Mouse (Mus musculus): ENCODE results near the gene Twf1.

DNA sequence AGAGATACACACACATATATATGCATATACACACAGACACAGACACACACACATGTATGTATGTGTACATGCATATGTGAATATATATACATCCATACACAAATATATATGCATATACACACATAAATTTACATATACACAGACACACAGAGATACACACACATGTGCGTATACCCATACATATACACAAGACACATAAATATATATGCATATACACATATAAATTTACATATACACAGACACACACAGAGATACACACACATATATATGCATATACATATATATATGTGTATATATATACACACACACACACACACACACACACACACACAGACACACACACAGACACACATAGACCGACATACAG, 38.8 kb upstream of the Twf1 start:
- TF ChIP-seq MAX (IDR thresholded peaks at IDR 0.05) (no peak), CTCF (IDR thresholded peaks at IDR 0.05; ENCODE audit: control insufficient read depth, insufficient read depth, insufficient read length) (no peak)
